Mouse (Mus musculus): Measurements from ENCODE around the gene Enpp3.

Gene Enpp3

GRCm38 (mm10) chr10:24842676-24843075 lies at the start of gene Enpp3:
Gene Enpp3, minus strand, starts transcription at chr10:24842823.
- in situ Hi-C loops (cut with MboI; ENCODE audit: unreplicated experiment in 2 of 2), result no loop called here

DNA sequence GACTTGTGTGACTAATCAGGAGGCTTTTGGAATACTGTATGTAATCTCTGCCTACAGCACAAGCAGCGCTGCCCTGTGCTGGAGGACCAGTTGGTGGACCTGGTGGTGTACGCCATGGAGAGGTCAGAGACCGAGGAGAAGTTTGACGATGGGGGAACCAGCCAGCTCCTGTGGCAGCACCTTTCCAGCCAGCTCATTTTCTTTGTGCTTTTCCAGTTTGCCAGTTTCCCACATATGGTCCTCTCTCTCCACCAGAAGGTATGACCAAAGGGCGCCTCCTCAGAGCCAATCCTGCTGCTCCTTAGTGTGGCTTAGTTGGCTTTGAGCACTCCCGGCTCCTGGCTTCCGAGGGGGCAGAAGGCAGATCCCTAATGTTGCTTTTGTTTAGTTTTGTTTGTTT lies 45.7 kb upstream of the Enpp3 start:
- in situ Hi-C loops (cut with MboI; ENCODE audit: unreplicated experiment in 2 of 2), result loop anchor here in 1 of 2 experiments (25.0 kb wide), 1 partner anchor 599 kb away; no protein-coding TSS in a partner anchor

DNA sequence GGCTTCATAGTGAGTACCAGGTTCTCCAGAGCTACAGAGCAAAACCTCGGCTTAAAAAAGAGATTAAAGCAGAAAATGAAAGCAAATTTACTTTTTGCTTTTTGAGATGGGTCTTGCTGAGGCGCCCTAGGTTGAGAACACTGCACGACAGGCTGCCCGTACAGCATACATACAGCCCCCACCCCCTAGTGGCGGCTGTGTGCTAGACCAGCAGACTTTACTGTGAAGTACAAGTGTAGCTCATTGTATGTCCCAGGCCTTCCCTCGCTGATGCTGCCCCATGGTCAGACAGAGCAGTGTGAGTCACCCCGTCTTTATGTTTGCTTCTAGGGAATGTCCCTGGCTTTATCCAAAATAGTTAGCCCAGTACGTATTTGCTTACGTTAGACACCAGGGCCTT lies 43.4 kb upstream of the Enpp3 start:
- in situ Hi-C loops (cut with MboI; ENCODE audit: unreplicated experiment in 2 of 2), result loop anchor here in 1 of 2 experiments (25.0 kb wide), 1 partner anchor 601 kb away; no protein-coding TSS in a partner anchor

GRCm38 (mm10) chr10:24873624-24874023 lies 31.0 kb upstream of the Enpp3 start:
- in situ Hi-C loops (cut with MboI; ENCODE audit: unreplicated experiment in 2 of 2), result loop anchor here (25.0 kb wide), 1 partner anchor 711 kb away; no protein-coding TSS in a partner anchor

GRCm38 (mm10) chr10:24869760-24870290 lies 27.2 kb upstream of the Enpp3 start, which contains the start of gene Med23:
Gene Med23, plus strand, starts transcription at chr10:24869986.
- in situ Hi-C loops (cut with MboI; ENCODE audit: unreplicated experiment in 2 of 2), result loop anchor here (25.0 kb wide), 1 partner anchor 708 kb away; no protein-coding TSS in a partner anchor

- in situ Hi-C loops (cut with MboI; ENCODE audit: unreplicated experiment in 2 of 2), result loop anchor here (25.0 kb wide), 1 partner anchor 702 kb away; no protein-coding TSS in a partner anchor
Observed at GRCm38 (mm10) chr10:24864434-24864833, 21.8 kb upstream of the Enpp3 start.

DNA sequence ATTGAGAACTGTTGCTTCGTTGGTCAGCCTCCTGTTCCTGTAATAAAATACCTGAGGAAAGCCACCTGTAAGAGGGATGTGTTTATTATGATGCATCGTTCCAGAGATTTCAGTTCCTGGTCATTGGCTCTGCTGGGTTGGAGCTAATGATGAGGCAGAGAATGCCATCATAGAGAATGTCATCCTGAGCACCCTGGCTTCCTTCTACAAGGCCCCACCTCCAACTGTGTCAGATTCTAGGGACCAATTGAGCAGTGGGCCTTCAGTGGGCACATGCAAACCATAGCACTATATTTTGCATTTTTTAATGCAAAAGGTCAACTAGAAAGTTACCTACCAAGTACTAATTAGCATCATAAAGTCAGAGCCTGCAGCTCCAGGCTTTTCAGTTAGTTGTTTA lies 20.5 kb upstream of the Enpp3 start:
- in situ Hi-C loops (cut with MboI; ENCODE audit: unreplicated experiment in 2 of 2), result loop anchor here (25.0 kb wide), 1 partner anchor 701 kb away; no protein-coding TSS in a partner anchor

DNA sequence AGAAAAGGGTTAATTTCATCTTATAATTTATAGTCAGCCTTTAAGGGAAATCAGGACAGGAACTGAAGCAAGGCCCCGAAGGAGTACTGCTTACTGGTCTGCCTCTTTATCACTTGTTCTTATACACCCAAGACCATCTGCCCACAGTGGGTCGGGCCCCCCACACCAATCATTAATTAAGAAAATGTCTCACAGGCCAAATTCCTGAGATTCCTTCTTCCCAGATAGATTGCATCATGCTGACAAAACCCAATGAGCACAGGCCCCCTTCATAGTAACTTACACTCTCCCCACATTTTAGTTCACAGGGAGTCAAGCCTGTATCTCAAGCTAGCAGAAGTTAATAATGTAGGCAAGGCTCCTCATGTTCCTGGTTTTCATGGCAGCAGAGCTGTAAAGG lies 625 bp downstream of the Enpp3 start:
- in situ Hi-C loops (cut with MboI; ENCODE audit: unreplicated experiment in 2 of 2), result no loop called here

GRCm38 (mm10) chr10:24840795-24841194 lies 1.8 kb downstream of the Enpp3 start:
- in situ Hi-C loops (cut with MboI; ENCODE audit: unreplicated experiment in 2 of 2), result no loop called here

- in situ Hi-C loops (cut with MboI; ENCODE audit: unreplicated experiment in 2 of 2), result no loop called here
Observed at GRCm38 (mm10) chr10:24836366-24837038, 6.1 kb downstream of the Enpp3 start.

- in situ Hi-C loops (cut with MboI; ENCODE audit: unreplicated experiment in 2 of 2), result no loop called here
Observed at GRCm38 (mm10) chr10:24835702-24836342, 6.8 kb downstream of the Enpp3 start.

DNA sequence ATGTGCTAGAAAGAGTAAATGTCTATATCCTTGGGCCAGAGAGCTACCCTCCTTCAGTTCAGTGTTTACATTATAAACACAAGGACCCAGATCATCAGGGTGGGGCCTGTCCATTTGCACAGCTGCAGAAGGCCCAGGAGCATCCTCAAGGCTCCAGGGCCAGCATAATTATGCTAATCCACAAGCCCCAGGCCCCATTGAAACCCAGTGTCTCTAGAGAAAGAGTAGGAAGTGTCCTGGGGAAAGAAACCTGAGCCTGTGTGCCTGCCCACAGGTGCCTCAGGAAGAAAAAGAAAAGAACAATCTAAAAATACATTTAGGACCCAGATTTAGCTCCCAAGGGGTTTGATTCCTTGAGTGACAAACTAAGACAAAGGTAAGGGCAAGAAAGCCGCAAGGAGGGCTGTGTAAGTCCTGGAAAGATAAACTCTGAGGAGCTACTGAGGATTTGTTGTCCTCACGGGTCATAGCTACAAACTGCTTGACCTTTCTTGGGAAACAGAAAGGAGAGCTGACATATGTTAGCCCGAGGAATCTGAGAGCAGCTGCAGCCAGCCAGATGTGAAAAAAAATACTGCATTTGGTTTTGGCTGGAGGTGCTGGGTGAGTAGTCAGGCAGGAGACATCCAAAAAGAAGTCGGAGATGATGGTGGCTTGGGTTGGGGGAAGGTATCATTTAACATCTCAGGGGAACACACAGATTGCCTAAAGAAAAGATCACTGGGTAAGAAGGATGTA lies 7.8 kb downstream of the Enpp3 start:
- in situ Hi-C loops (cut with MboI; ENCODE audit: unreplicated experiment in 2 of 2), result no loop called here

GRCm38 (mm10) chr10:24832306-24832705 lies 10.3 kb downstream of the Enpp3 start:
- in situ Hi-C loops (cut with MboI; ENCODE audit: unreplicated experiment in 2 of 2), result no loop called here

DNA sequence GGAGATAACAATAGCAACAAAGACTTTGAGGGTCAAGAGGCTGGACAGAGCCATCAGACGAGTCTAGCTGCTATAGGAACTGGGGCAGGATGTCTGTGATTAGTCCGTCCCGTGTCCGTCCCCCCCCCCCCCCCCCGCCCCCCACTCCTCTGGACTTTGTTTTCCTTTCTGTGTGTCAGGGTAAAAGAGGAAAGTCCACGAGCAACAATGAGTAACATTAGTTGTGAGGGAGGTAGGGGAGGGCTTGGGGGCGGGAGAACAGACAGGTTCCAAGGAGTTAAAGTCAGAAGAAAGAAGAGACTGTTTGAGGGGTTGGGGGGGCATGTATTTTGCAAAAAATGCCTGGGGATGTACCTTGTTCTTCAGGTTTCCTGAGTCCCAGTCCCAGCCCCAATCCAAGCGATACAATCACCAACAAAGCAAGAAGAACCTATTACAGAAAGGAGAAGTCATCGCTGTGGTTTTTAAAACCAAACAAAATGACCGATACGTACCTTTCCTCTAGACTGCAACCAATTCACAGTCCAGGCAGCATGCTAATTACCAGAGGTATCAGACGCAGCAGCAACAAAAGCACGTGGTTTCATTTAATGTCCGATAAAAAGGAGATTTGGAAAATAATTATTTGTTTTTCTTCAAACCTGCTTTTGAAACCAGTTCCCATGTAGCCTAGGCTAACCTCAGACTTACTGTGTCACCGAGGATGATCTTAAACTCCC lies 11.1 kb downstream of the Enpp3 start:
- in situ Hi-C loops (cut with MboI; ENCODE audit: unreplicated experiment in 2 of 2), result no loop called here

DNA sequence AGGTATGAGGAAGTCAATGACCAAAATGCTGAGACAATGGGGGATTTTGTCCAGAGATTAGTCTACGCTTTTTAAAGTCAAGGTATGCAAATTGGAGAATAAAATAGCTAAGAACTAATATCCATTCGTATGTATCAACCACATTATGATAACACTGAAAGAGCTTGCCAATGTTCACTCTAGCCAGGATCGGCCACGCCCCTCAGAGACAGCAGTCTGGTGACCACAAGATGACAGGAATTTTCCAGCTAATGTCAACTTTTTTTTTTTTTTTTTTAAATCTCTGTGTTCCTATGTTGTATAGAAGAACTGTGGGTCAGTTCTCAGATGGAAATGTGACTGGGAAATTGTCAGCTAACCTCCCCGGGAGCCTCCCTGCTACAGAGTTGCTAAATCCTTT lies 12.2 kb downstream of the Enpp3 start:
- in situ Hi-C loops (cut with MboI; ENCODE audit: unreplicated experiment in 2 of 2), result no loop called here

DNA sequence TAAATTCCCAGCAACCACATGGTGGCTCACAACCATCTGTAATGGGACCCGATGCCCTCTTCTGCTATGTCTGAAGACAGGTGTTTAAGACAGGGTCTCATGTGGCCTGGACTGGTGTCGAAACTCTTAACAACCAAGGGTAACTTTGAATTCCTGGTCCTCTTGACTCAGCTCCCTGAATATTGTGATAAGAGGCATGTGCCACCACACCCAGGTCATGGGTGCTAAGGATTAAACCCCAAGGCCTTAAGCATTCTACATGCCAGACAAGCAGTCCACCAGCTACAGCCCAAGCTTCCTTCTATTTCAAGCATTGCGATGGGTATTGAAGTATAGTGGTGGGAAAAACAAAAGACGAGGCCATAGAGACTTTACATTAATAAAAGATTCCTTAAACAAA lies 14.5 kb downstream of the Enpp3 start:
- in situ Hi-C loops (cut with MboI; ENCODE audit: unreplicated experiment in 2 of 2), result no loop called here

DNA sequence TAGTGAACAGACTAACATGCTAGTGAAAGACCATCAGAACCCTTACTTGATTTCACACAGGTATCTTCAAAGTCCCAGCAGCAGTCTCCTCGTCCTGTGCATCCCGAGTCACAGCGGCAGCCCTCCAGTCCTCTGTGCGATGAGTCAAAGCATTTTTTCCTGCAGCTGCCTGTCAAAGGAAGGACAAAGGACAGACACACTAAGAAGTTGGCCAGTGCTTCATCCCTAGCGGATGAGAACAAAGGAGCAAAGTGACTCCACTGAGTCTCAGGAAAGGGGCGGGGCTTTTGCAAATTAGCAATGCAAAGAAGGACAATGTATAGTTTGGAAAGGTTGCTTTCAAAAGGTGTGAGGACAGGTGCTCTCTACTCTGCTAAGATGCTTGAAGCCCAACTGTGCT lies 16.5 kb downstream of the Enpp3 start:
- in situ Hi-C loops (cut with MboI; ENCODE audit: unreplicated experiment in 2 of 2), result no loop called here

- in situ Hi-C loops (cut with MboI; ENCODE audit: unreplicated experiment in 2 of 2), result no loop called here
Observed at GRCm38 (mm10) chr10:24825456-24826081, 17.1 kb downstream of the Enpp3 start.

DNA sequence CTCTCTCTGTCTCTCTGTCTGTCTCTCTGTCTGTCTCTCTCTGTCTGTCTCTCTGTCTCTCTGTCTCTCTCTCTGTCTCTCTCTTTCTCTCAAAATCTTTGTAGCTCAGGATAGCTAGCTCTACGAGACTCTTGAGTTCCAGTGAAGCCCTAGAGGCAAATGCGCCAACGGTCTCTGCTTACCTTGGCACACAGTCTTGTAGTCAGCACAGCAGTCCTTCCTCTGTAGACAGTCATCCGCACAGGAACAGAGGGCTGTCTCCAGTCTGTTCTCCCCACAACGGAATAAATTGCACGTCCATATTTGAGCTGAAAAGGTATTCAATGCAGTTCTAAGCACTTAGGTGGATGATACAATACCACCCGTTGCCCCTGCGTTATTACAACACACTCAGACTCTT lies 18.0 kb downstream of the Enpp3 start:
- in situ Hi-C loops (cut with MboI; ENCODE audit: unreplicated experiment in 2 of 2), result no loop called here
